Mouse (Mus musculus): ENCODE measurements around the gene Gm49342. TPM values are rescaled to one million over a fixed set of nuclear protein-coding genes. Genes with fewer than 3 reads are reported as not detected.
"Not testable (repeated sequence)": the region's sequence is repeated elsewhere in the genome, so short reads cannot be mapped to it uniquely, and the experiment has no call there.

Gm49342 gene
- total RNA-seq, 2 experiments from 2014 or later, result 11.4 to 18.0 TPM

DNA sequence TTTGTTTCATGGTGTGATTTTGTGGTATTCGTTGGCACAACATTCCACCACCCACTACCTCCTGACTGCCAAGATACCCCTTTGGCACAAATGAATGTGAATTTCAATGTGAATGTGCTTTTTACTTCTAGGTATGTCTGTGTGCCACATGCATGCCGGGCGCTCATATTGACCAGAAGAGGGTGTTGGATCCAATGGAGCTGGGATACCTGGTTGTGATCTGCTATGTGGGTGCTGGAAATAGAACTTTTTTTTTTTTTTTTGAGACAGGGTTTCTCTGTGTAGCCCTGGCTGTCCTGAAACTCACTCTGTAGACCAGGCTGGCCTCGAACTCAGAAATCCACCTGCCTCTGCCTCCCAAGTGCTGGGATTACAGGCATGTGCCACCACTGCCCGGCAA, 28.7 kb downstream of the Gm49342 start:
- DNase-seq (ENCODE audit: low spot score in 2 of 2); intact Hi-C loops (cut with DNase I): not testable (repeated sequence)

GRCm38 (mm10) chr14:50973700-50974099, 29.4 kb downstream of the Gm49342 start:
- no peak for DNase-seq (ENCODE audit: low spot score in 2 of 2)
- intact Hi-C loops (cut with DNase I), result no loop called here

DNA sequence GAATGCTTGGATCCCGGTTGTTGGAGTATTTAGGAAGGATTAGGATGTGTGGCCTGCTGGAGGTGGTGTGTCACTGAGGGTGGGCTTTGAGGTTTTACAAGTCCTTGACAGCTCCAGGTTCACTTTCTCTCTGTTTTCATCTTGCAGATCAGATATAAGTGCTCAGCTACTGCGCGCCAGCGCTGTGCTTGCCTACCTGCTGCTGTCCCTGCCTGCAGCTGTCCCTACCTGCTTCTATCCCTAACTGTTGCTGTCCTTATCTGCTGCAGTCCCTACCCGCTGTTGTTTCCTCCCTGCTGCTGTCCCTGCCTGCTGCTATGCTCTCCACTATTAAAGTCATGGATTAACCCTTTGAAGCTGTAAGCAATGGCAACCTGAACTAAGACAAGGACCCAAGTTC, 30.7 kb downstream of the Gm49342 start:
- intact Hi-C loops (cut with DNase I), result no loop called here
- no peak for DNase-seq (ENCODE audit: low spot score in 2 of 2)

GRCm38 (mm10) chr14:50976674-50977073, 32.4 kb downstream of the Gm49342 start:
- intact Hi-C loops (cut with DNase I), result loop anchor here (2.0 kb wide), 1 partner anchor 86 kb away; no protein-coding TSS in a partner anchor

GRCm38 (mm10) chr14:50978451-50978850, 34.1 kb downstream of the Gm49342 start:
- intact Hi-C loops (cut with DNase I); DNase-seq (ENCODE audit: low spot score in 2 of 2): not testable (repeated sequence)

More at GRCm38 (mm10) chr14:50976674-50977073, 32.4 kb downstream of the Gm49342 start:
- DNase-seq (ENCODE audit: low spot score in 2 of 2), result peak in 1 of 2 experiments; percentile 13

GRCm38 (mm10) chr14:50979631-50980030, 35.3 kb downstream of the Gm49342 start:
- no peak for DNase-seq (ENCODE audit: low spot score in 2 of 2)
- intact Hi-C loops (cut with DNase I), result no loop called here

GRCm38 (mm10) chr14:50981207-50981606, 36.9 kb downstream of the Gm49342 start:
- intact Hi-C loops (cut with DNase I), result no loop called here
- DNase-seq (ENCODE audit: low spot score in 2 of 2), result no peak

DNA sequence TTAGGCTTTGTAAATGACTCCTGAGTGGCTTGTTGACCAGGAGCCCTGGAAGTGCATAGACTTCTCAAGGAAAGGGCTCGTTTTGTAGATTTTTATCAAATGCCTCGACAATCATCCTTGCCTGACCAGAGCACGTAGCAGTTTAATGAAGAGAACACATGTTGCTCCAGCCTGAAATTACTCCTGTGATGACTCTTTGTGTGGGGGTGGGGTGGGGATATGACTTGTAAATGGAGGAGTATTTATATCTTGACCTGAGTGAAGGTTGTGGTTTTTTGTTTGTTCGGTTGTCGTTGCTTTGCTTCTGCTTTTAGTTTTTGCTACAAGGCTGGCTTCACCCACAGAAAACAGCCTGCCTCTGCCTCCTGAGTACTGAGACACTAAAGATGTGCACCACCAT, 37.5 kb downstream of the Gm49342 start:
- no peak for DNase-seq (ENCODE audit: low spot score in 2 of 2)
- intact Hi-C loops (cut with DNase I), result no loop called here

DNA sequence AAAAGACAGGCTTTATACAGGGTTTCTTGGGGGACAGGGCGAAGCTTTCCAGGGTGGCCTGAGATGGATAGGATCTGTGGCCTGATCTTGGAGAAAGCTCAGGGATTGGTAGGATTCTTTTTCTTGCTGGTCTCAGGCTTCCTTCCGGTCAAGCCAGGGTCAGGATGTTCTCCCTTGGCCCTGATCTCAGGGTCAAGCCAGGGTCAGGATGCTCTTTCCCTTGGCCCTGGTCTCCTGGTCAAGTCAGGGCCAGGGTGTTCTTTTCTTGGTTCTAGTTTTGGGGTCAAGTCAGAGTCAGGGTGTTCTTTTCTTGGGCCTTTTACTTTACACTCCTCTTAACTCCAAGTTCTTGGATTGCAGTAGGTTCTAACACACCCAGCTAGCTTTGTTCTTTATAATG, 43.4 kb downstream of the Gm49342 start:
- DNase-seq (ENCODE audit: low spot score in 2 of 2), result no peak
- intact Hi-C loops (cut with DNase I), result loop anchor here (5.0 kb wide), 1 partner anchor 35 kb away; no protein-coding TSS in a partner anchor

- no peak for DNase-seq (ENCODE audit: low spot score in 2 of 2)
- intact Hi-C loops (cut with DNase I), result no loop called here
These were observed 46.7 kb downstream of the Gm49342 start for GRCm38 (mm10) chr14:50991037-50991436.

DNA sequence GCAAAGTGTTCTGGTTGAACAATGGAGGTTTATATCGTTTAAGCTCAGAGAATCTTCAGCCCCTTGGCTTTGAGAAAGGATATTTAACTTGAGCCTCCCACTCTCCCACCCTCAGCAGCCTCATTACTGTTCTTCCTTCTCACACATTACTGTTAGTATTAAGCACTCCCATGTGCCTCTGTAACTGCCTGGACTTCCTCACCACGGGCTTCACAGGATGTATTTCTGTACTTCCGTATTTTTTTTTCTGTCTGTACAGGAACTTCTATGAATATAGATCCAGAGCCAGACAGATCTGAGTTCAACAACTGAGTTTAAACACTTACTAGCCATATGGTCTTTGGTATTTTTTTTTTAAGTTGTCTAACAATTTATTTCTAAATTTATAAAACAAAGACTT, 52.8 kb downstream of the Gm49342 start:
- intact Hi-C loops (cut with DNase I), result no loop called here
- peak in 1 of 2 experiments; percentile 24 for DNase-seq (ENCODE audit: low spot score in 2 of 2)

GRCm38 (mm10) chr14:50997999-50998666, 53.8 kb downstream of the Gm49342 start:
- DNase-seq (ENCODE audit: low spot score in 2 of 2), result no peak
- intact Hi-C loops (cut with DNase I), result no loop called here

DNA sequence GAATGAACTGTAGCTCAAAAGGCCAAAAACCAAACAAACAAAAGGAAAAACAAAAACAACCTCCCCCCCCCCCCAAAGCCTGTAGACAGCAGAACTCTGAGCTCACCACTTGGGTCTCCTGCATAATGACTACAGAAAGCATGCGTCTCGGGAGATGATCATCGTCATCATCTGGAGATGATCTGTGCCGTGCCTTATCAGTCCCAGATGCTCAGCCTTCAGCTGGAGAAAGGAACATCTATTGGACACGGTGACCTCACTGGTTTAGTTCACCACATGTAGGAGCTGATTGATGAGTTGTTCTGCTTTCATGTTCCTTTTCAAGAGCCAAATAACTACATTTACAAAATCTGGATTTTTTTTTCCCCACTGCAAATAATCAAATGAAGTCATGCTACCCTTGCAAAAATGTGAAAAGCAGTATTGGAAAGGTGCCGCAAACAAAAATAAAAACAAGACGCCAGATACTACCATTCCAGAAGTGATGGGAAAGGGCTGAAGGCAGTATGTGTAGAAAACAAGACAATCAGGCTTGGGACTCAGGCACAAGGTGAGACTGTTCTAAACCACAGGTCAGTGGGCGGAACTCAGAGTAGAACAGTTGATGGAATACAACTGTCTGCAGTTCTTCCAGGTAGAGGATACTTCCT, 63.0 kb downstream of the Gm49342 start, which contains the start of gene Rnase10:
Gene Rnase10 (plus strand): TSS at position 600 of the 650 bp plus-strand sequence.
- no peak for DNase-seq (ENCODE audit: low spot score in 2 of 2)
- intact Hi-C loops (cut with DNase I), result no loop called here

- intact Hi-C loops (cut with DNase I), result no loop called here
- DNase-seq (ENCODE audit: low spot score in 2 of 2), result peak; percentile 34 to 76
These were observed 63.8 kb downstream of the Gm49342 start for GRCm38 (mm10) chr14:51007914-51008713.

- intact Hi-C loops (cut with DNase I), result no loop called here
- DNase-seq (ENCODE audit: low spot score in 2 of 2), result no peak
These were observed 64.5 kb downstream of the Gm49342 start for GRCm38 (mm10) chr14:51008781-51009180.

DNA sequence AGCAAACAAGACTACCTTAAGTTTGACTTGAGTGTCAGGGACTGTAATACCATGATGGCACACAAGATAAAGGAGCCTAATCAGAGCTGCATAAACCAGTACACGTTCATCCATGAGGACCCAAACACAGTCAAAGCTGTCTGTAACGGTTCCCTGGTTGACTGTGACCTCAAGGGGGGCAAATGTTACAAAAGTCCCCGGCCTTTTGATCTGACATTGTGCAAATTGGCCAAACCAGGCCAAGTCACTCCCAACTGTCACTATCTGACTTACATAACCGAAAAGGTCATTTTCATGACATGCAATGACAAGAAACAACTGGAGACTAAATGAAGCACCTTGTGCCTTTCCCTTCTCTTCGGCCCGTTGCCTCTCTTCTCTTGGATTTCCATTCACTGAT, 65.3 kb downstream of the Gm49342 start:
- intact Hi-C loops (cut with DNase I), result no loop called here
- DNase-seq (ENCODE audit: low spot score in 2 of 2), result no peak

Measured in left cerebral cortex, postnatal 25 days (tissue).